Mouse (Mus musculus): ENCODE measurements around the gene Clspn.

DNA sequence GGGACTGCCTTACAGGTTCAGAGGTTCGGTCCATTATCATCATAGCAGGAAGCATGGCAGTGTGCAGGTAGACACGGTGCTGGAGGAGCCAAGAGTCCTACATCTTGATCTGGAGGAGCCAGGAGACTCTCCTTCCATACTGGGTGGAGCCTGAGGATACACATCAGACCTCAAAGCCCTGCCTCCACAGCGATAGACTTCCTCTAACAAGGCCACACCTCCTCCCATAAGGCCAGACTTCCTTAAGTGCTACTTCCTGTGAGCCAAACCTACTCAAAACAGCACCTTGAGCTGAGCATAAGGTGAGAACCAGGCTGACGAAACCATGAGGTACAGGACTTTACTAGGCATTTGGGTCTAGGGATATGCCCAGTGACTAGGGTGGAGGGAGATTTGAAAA is 59.6 kb downstream of the Clspn start:
- no peak for TF ChIP-seq EP300 (IDR thresholded peaks at IDR 0.05; ENCODE audit: insufficient read depth, low read depth, low read length)
- TF ChIP-seq CTCF (IDR thresholded peaks at IDR 0.05; ENCODE audit: low read depth, low read length): no peak
- no peak for TF ChIP-seq POLR2A (IDR thresholded peaks at IDR 0.05; ENCODE audit: insufficient read depth, low read length)
